Mouse (Mus musculus): ENCODE measurements at regions not wholly inside any gene's neighbourhood (a gene's known extent, or its start where the extent isn't known, plus 50 kb on each side); places are given as distances from the start of the nearest gene placed in this dataset.

GRCm38 (mm10) chr5:97684592-97685258 is 227.9 kb upstream of the Gk2 start:
- TF ChIP-seq EP300 (IDR thresholded peaks at IDR 0.05; ENCODE audit: low read length) (no peak), TCF12 (IDR thresholded peaks at IDR 0.05; ENCODE audit: low read depth, low read length) (no peak), E2F4 (IDR thresholded peaks at IDR 0.05; ENCODE audit: insufficient replicate concordance, low read depth, low read length) (no peak), CTCF (conservative IDR thresholded peaks at IDR 0.05 in 1 of 2, IDR thresholded peaks at IDR 0.05 in 1 of 2; ENCODE audit: low read depth in 2 of 2, low read length in 2 of 2) (no peak), POLR2A (IDR thresholded peaks at IDR 0.05; ENCODE audit: low read depth, low read length) (no peak), USF2 (conservative IDR thresholded peaks at IDR 0.05; ENCODE audit: low read depth, low read length) (no peak), RCOR1 (conservative IDR thresholded peaks at IDR 0.05; ENCODE audit: low read depth, low read length) (no peak), MAX (IDR thresholded peaks at IDR 0.05; ENCODE audit: low read length) (no peak), PAX5 (IDR thresholded peaks at IDR 0.05; ENCODE audit: low read length) (no peak), NRF1 (IDR thresholded peaks at IDR 0.05; ENCODE audit: low read depth, low read length) (no peak), MAFK (IDR thresholded peaks at IDR 0.05; ENCODE audit: insufficient replicate concordance, low read length) (no peak), USF1 (IDR thresholded peaks at IDR 0.05; ENCODE audit: low read depth, low read length) (no peak)
